Mouse (Mus musculus): Measurements from ENCODE around the gene Reg3b.

- TF ChIP-seq MAFK (IDR thresholded peaks at IDR 0.05; ENCODE audit: insufficient read depth, low read depth, low read length) (no peak), CHD2 (IDR thresholded peaks at IDR 0.05; ENCODE audit: low read depth, low read length) (no peak), ZNF384 (IDR thresholded peaks at IDR 0.05; ENCODE audit: low read depth, low read length) (no peak)
Measured at GRCm38 (mm10) chr6:78340296-78340695, 30.2 kb upstream of the Reg3b start.
